Mouse (Mus musculus) olfactory bulb, adult 2 months (tissue): ENCODE results near the gene Gm5134. TPM values are rescaled to one million over a fixed set of nuclear protein-coding genes. Genes with fewer than 3 reads are reported as not detected.

Experiments used
- H3K27ac ChIP-seq: fragments of 200-500 bp; 2 replicates; pipeline ENCODE4 v1.5.1; 2012; ENCODE audit warnings: low read depth, low read length; ENCODE audit not compliant: insufficient read depth
- H3K4me1 ChIP-seq: fragments of 200-500 bp; 2 replicates; pipeline ENCODE4 v1.6.1; 2012; ENCODE audit warnings: low read length; ENCODE audit not compliant: control insufficient read depth, insufficient read depth
- H3K4me3 ChIP-seq: fragments of 200-500 bp; 2 replicates; pipeline ENCODE4 v1.5.1; 2012; ENCODE audit warnings: mild to moderate bottlenecking, low read depth, low read length, moderate library complexity; ENCODE audit not compliant: insufficient read depth
- CTCF ChIP-seq: fragments of 200-500 bp; IDR thresholded peaks from 2 replicates; pipeline ENCODE4 v1.5.1; 2012; ENCODE audit warnings: low read depth, mild to moderate bottlenecking, low read length, moderate library complexity; ENCODE audit not compliant: insufficient read depth
- POLR2A ChIP-seq: fragments of 200-500 bp; IDR thresholded peaks from 2 replicates; pipeline ENCODE4 v1.6.1; 2012; ENCODE audit warnings: mild to moderate bottlenecking, low read depth, low read length, moderate library complexity; ENCODE audit not compliant: insufficient read depth
- WGBS: fragments of 180-500 bp; shearing (Covaris S2); methylation state at CpG from one replicate; pipeline ENCODE4 v1.1.7; 2018; 5-methylcytosine and 5-hydroxymethylcytosine counted together
- polyA plus RNA-seq: library from polyadenylated mRNA; stranded (reverse); fragments of >200 nt; gene quantifications from 2 replicates; pipeline ENCODE4 v1.2.4, GENCODE M21; 2012; ENCODE audit warnings: low replicate concordance; ENCODE audit not compliant: missing spikeins, insufficient read depth, insufficient read length

Gm5134 gene
- polyA plus RNA-seq, 1 experiment = not detected

DNA sequence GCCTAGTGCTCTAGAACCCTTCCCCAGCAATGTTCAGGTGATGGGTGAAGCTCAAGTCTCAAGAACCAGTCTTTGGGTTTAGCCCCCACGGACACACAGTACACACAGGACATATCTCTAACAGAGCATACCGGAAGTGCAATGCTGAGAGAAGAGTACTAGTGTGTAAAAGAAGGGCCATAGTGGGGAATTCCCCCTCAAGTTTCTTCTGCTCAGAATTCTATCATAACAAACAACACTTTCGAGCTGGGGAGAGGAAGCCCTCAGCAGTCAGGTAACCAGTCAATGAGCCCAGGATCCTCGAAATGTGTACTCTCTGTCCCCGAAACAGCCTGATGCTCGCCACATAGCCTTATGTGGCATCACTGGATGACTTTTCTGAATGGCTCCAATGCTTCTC, 52.1 kb downstream of the Gm5134 start:
- no peak for TF ChIP-seq CTCF
- no peak for TF ChIP-seq POLR2A
- Histone ChIP-seq H3K4me1 (no peaks in the 10 kb centered on the region), H3K27ac (no peak overlapping the region), H3K4me3 (no peak overlapping the region)
- 97% methylated on average over 6 of the region's 6 CpGs for WGBS

DNA sequence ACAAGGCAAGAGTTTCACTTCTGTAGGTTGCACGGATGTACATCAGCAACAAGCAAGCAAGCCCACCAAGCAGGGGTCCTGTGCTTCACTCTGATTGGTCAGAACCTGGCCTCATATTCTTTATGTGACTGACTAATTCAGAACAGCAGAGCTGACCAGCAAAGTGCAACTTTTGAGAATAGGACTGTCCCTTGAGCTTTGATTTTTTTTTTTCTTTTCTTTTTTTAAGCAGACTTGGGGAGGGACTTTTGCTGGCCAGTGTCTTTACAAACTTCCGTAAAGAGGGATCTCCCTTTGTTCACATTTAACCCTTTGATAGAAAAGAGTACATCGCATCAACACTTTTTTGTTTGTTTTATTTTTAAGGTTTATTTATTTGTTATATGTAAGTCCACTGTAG, 55.5 kb downstream of the Gm5134 start:
- no peak for TF ChIP-seq POLR2A
- no peak for TF ChIP-seq CTCF
- Histone ChIP-seq H3K27ac (no peak overlapping the region), H3K4me1 (no peaks in the 10 kb centered on the region), H3K4me3 (no peak overlapping the region)
- WGBS = 73% methylated on average over 3 of the region's 3 CpGs

GRCm38 (mm10) chr10:76012922-76013321, 58.6 kb downstream of the Gm5134 start:
- H3K27ac ChIP-seq = no peak overlapping the region
- WGBS = 73% methylated on average over 6 of the region's 6 CpGs
- no peaks in the 10 kb centered on the region for H3K4me1 ChIP-seq
- no peak overlapping the region for H3K4me3 ChIP-seq
- TF ChIP-seq CTCF = no peak
- no peak for TF ChIP-seq POLR2A

DNA sequence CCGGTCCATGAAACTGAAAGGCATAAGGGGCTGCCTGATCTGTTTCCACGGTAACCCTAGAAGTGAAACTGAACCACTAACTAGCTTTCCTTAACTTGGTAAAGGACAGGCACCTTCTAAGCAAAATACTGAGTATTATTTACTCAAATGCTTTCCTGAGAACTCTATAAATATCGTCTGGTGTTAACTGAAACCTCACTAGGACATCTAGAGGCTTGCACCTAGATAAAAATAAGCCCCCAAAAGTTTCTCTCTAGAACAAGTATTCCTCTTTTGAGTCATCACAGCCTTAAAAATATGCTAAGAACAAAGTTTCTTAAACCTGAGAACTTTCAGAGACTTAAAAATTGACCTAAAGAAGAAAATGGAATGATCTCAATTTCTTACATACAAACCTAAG, 62.6 kb downstream of the Gm5134 start:
- 77% methylated on average over 3 of the region's 3 CpGs for WGBS
- H3K4me3 ChIP-seq = no peak overlapping the region
- TF ChIP-seq POLR2A = no peak
- no peak for TF ChIP-seq CTCF
- H3K27ac ChIP-seq = no peak overlapping the region
- no peaks in the 10 kb centered on the region for H3K4me1 ChIP-seq

- no peak overlapping the region for H3K27ac ChIP-seq
- no peak overlapping the region for H3K4me3 ChIP-seq
- TF ChIP-seq CTCF (no peak), POLR2A (no peak)
- H3K4me1 ChIP-seq = no peaks in the 10 kb centered on the region
- 81% methylated on average over 3 of the region's 3 CpGs for WGBS
Observed at GRCm38 (mm10) chr10:76021728-76022127, 67.4 kb downstream of the Gm5134 start.

GRCm38 (mm10) chr10:76023921-76024320, 69.6 kb downstream of the Gm5134 start:
- WGBS = 96% methylated on average over 6 of the region's 6 CpGs
- no peak for TF ChIP-seq CTCF
- no peak for TF ChIP-seq POLR2A
- H3K4me1 ChIP-seq = no peaks in the 10 kb centered on the region
- no peak overlapping the region for H3K4me3 ChIP-seq
- H3K27ac ChIP-seq = no peak overlapping the region

DNA sequence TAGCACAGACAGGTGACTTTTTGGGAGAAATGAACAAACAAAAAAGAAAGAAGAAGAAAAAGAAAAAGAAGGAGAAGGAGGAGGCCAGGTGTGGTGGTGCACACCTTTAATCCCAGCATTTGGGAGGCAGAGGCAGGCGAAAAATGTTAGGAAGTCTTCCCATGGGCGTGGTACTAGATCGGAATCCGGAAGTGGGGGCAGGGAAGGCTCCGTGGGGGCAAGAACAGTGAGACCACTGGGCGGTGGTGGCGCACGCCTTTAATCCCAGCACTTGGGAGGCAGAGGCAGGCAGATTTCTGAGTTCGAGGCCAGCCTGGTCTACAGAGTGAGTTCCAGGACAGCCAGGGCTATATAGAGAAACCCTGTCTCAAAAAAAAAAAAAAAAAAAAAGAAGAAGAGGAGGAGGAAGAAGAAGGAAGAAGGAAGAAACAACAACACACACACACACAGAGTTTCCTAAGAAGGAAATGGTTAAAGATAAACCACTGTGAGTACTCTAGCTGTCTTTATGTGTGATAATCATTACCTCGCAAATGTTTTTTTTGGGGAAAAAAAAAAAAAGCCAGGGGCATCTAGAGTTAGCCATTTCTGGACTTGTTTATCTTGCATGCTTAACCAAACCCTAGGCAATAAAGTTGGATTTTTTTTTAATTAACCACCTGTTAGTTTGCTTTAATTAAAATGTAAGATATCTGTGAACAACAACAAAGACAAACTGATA, 71.3 kb downstream of the Gm5134 start:
- WGBS = 96% methylated on average over 10 of the region's 10 CpGs
- Histone ChIP-seq H3K4me1 (no peaks in the 10 kb centered on the region), H3K27ac (no peak overlapping the region), H3K4me3 (no peak overlapping the region)
- no peak for TF ChIP-seq CTCF
- no peak for TF ChIP-seq POLR2A

DNA sequence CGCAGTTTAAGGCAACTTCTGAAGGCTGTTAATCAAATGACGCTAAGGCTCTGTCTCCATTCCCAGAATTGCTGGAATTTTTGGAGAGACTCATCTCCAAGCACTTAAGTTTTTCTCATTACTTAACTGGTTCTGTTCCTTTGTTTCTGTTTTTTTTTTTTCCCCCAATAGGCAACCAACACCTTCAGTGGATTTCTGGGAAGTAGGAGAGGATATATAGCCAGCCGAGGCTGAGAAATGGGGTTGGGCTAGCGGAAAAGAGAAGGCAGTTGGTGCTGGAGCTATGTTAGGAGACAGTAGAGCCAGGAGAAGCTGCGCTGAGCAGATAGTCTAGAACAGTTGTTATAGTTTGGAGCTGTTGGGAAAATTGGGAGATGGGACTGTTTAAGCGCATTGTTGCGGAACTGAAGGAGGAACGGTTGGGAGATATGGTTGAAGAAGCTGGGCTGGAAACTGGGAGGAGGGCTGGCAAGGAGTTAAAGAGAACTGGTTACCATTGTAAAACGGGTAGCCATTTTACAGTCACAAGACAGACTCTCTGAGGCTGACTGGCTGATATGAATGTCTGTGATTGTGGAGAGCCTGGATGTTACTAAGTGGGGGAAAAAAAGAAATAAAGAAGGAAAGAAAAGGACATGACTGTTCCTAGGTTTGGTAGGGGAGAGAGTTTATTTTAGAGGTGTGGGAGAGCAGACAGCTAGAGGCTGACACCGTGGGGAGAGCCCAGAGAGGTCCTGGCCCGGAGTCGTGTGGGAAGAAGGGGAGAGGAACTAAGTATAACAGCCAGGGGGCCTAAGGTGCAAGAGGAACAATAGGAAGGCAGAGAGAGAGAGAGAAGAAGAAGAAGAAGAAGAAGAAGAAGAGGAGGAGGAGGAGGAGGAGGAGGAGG, 73.1 kb downstream of the Gm5134 start:
- Histone ChIP-seq H3K4me3 (no peak overlapping the region), H3K4me1 (no peaks in the 10 kb centered on the region), H3K27ac (no peak overlapping the region)
- no peak for TF ChIP-seq CTCF
- no peak for TF ChIP-seq POLR2A
- WGBS = 66% methylated on average over 12 of the region's 12 CpGs

- Histone ChIP-seq H3K4me3 (no peak overlapping the region), H3K27ac (no peak overlapping the region), H3K4me1 (no peaks in the 10 kb centered on the region)
- WGBS = 34% methylated on average over 4 of the region's 4 CpGs
- TF ChIP-seq CTCF (no peak), POLR2A (no peak)
Observed at GRCm38 (mm10) chr10:76028016-76028366, 73.7 kb downstream of the Gm5134 start.
